ENCODE assay signal across 8 mouse cellular contexts in genomic region chr9:119401351-119401750, GRCm38 (mm10). TPM values are rescaled to one million over a fixed set of nuclear protein-coding genes. Genes with fewer than 3 reads are reported as not detected.
DNase-seq lines count a peak whose midpoint lies in the region; ATAC-seq lines count a peak whose summit lies in the region.

No protein-coding gene starts in this region.

- H3K27ac ChIP-seq in kidney, embryonic 16.5 days (ENCODE audit: low read length) = no peak overlapping the region; the same call in 1 of the 2 replicates
- no peak overlapping the region for H3K27ac ChIP-seq in brown adipose tissue, adult 24 weeks (replicated peaks; ENCODE audit: low read depth, low read length)
- H3K27ac ChIP-seq in hindbrain, embryonic 10.5 days = peak overlapping the region; percentile 100
- peak overlapping the region; percentile 98; the same call in 1 of the 2 replicates for H3K27ac ChIP-seq in lung, embryonic 16.5 days (ENCODE audit: low read length)
- peak overlapping the region; percentile 33; the same call in 1 of the 2 replicates for H3K27ac ChIP-seq in stomach, embryonic 15.5 days

- DNase-seq in kidney, postnatal 25 days = no peak
- DNase-seq in hindbrain, embryonic 10.5 days (ENCODE audit: low spot score) = no peak
- no peak for DNase-seq in spleen, postnatal 36 days (ENCODE audit: low spot score in 2 of 2)
- DNase-seq in thymus, postnatal 36 days = no peak

- no peaks in the 10 kb centered on the region for H3K9me3 ChIP-seq in kidney, embryonic 16.5 days (ENCODE audit: low read length)
- no peaks in the 10 kb centered on the region for H3K9me3 ChIP-seq in hindbrain, embryonic 10.5 days
- H3K9me3 ChIP-seq in lung, embryonic 16.5 days (ENCODE audit: control insufficient read depth, low read length) = no peaks in the 10 kb centered on the region
- H3K9me3 ChIP-seq in stomach, embryonic 15.5 days = no peaks in the 10 kb centered on the region

- ATAC-seq in kidney, embryonic 16.5 days (ENCODE audit: low FRiP score, low TSS enrichment) = no peak; the same call in 1 of the 2 replicates
- peak; percentile 8 for ATAC-seq in lung, embryonic 16.5 days (ENCODE audit: low read depth)
- ATAC-seq in stomach, embryonic 15.5 days (ENCODE audit: insufficient read depth, low FRiP score, low read depth) = peak; percentile 6; the same call in 1 of the 2 replicates

- peak overlapping the region; percentile 88 for H3K4me3 ChIP-seq in kidney, embryonic 16.5 days (ENCODE audit: low read length)
- H3K4me3 ChIP-seq in brown adipose tissue, adult 24 weeks (ENCODE audit: insufficient read depth, low read depth, low read length) = peak overlapping the region; percentile 62
- peak overlapping the region; percentile 93 for H3K4me3 ChIP-seq in hindbrain, embryonic 10.5 days
- H3K4me3 ChIP-seq in lung, embryonic 16.5 days (ENCODE audit: low read length) = peak overlapping the region; percentile 91
- peak overlapping the region; percentile 87 for H3K4me3 ChIP-seq in stomach, embryonic 15.5 days (replicated peaks)

- no peaks in the 10 kb centered on the region for H3K36me3 ChIP-seq in kidney, embryonic 16.5 days (ENCODE audit: insufficient read depth, low read length)
- H3K36me3 ChIP-seq in hindbrain, embryonic 10.5 days = peaks cover 14% of the 10 kb centered on the region
- no peaks in the 10 kb centered on the region for H3K36me3 ChIP-seq in lung, embryonic 16.5 days (ENCODE audit: control insufficient read depth, insufficient read depth, low read length)
- H3K36me3 ChIP-seq in stomach, embryonic 15.5 days = no peaks in the 10 kb centered on the region

- 2% methylated on average over 7 of the region's 7 CpGs for WGBS in kidney, embryonic 16.5 days
- WGBS in hindbrain, embryonic 10.5 days = 8% methylated on average over 7 of the region's 7 CpGs
- under 1% methylated on average over 7 of the region's 7 CpGs for WGBS in lung, embryonic 16.5 days
- 3% methylated on average over 7 of the region's 7 CpGs for WGBS in stomach, embryonic 15.5 days

- peak overlapping the region; percentile 96 for H3K4me2 ChIP-seq in kidney, embryonic 16.5 days (replicated peaks; ENCODE audit: low read depth, low read length)
- peak overlapping the region; percentile 99 for H3K4me2 ChIP-seq in lung, embryonic 16.5 days (ENCODE audit: low read depth, low read length)
- peak overlapping the region; percentile 98 for H3K4me2 ChIP-seq in stomach, embryonic 15.5 days

- no peaks in the 10 kb centered on the region for H3K27me3 ChIP-seq in kidney, embryonic 16.5 days (ENCODE audit: insufficient read depth, low read length)
- no peaks in the 10 kb centered on the region for H3K27me3 ChIP-seq in hindbrain, embryonic 10.5 days (ENCODE audit: insufficient read depth, poor library complexity, severe bottlenecking)
- H3K27me3 ChIP-seq in lung, embryonic 16.5 days (ENCODE audit: control insufficient read depth, insufficient read depth, low read depth, low read length) = no peaks in the 10 kb centered on the region
- no peaks in the 10 kb centered on the region for H3K27me3 ChIP-seq in stomach, embryonic 15.5 days (replicated peaks)

- H3K9ac ChIP-seq in kidney, embryonic 16.5 days (replicated peaks; ENCODE audit: low read length) = peak overlapping the region; percentile 58
- peak overlapping the region; percentile 59 for H3K9ac ChIP-seq in lung, embryonic 16.5 days (ENCODE audit: low read length)
- H3K9ac ChIP-seq in stomach, embryonic 15.5 days = no peak overlapping the region

- peaks cover 25% of the 10 kb centered on the region for H3K4me1 ChIP-seq in kidney, embryonic 16.5 days (ENCODE audit: insufficient read depth, low read length)
- H3K4me1 ChIP-seq in brown adipose tissue, adult 24 weeks (ENCODE audit: control insufficient read depth, insufficient read depth, insufficient read length, low read length) = no peaks in the 10 kb centered on the region; the same call in 1 of the 2 replicates
- H3K4me1 ChIP-seq in hindbrain, embryonic 10.5 days (replicated peaks) = peaks cover 44% of the 10 kb centered on the region
- H3K4me1 ChIP-seq in lung, embryonic 16.5 days (replicated peaks; ENCODE audit: control insufficient read depth, insufficient read depth, low read length) = peaks cover 17% of the 10 kb centered on the region
- H3K4me1 ChIP-seq in stomach, embryonic 15.5 days = peaks cover 15% of the 10 kb centered on the region

RNA-seq across cellular contexts. Expression of gene Acvr2b, which starts 0.6 kb away (rescaled TPM):
- polyA plus RNA-seq in kidney, embryonic 16.5 days (2015; fragmentation: Nextera tagmentation; extraction: Ambion mirVana) = 18.7 and 23.6 TPM in 2 replicates
- polyA plus RNA-seq in brown adipose tissue, adult 24 weeks (2012; ENCODE audit: insufficient read depth, insufficient read length, missing spikeins) = 1.8 and 5.3 TPM in 2 replicates
- polyA plus RNA-seq in hindbrain, embryonic 10.5 days (2016; fragmentation: Nextera tagmentation; extraction: Ambion mirVana) = 74.3 and 80.3 TPM in 2 replicates
- 7.1 and 10.8 TPM in 2 replicates for polyA plus RNA-seq in lung, embryonic 16.5 days (2015; fragmentation: Nextera tagmentation; extraction: Ambion mirVana)
- polyA plus RNA-seq in stomach, embryonic 15.5 days (2015; fragmentation: Nextera tagmentation; extraction: Ambion mirVana) = 19.3 and 20.3 TPM in 2 replicates

RNA-seq across cellular contexts. Expression of gene Slc22a14, which starts 36.0 kb away (rescaled TPM):
- 0.08 and 0.12 TPM in 2 replicates for polyA plus RNA-seq in kidney, embryonic 16.5 days (2015; fragmentation: Nextera tagmentation; extraction: Ambion mirVana)
- polyA plus RNA-seq in brown adipose tissue, adult 24 weeks (2012; ENCODE audit: insufficient read depth, insufficient read length, missing spikeins) = not detected in 2 replicates
- polyA plus RNA-seq in hindbrain, embryonic 10.5 days (2016; fragmentation: Nextera tagmentation; extraction: Ambion mirVana) = 0.10 TPM in 1 of 2 replicates, not detected in the other
- polyA plus RNA-seq in lung, embryonic 16.5 days (2015; fragmentation: Nextera tagmentation; extraction: Ambion mirVana) = 0.06 and 0.13 TPM in 2 replicates
- 0.08 TPM in 1 of 2 replicates, not detected in the other for polyA plus RNA-seq in stomach, embryonic 15.5 days (2015; fragmentation: Nextera tagmentation; extraction: Ambion mirVana)

RNA-seq across cellular contexts. Expression of gene Exog, which starts 43.4 kb away (rescaled TPM):
- polyA plus RNA-seq in kidney, embryonic 16.5 days (2015; fragmentation: Nextera tagmentation; extraction: Ambion mirVana) = 24.8 and 27.9 TPM in 2 replicates
- 2.1 and 2.7 TPM in 2 replicates for polyA plus RNA-seq in brown adipose tissue, adult 24 weeks (2012; ENCODE audit: insufficient read depth, insufficient read length, missing spikeins)
- 37.2 and 39.4 TPM in 2 replicates for polyA plus RNA-seq in hindbrain, embryonic 10.5 days (2016; fragmentation: Nextera tagmentation; extraction: Ambion mirVana)
- 23.5 and 27.3 TPM in 2 replicates for polyA plus RNA-seq in lung, embryonic 16.5 days (2015; fragmentation: Nextera tagmentation; extraction: Ambion mirVana)
- 21.1 and 21.4 TPM in 2 replicates for polyA plus RNA-seq in stomach, embryonic 15.5 days (2015; fragmentation: Nextera tagmentation; extraction: Ambion mirVana)

RNA-seq across cellular contexts. Expression of gene Xylb, which starts 44.2 kb away (rescaled TPM):
- polyA plus RNA-seq in kidney, embryonic 16.5 days (2015; fragmentation: Nextera tagmentation; extraction: Ambion mirVana) = 34.7 and 35.8 TPM in 2 replicates
- polyA plus RNA-seq in brown adipose tissue, adult 24 weeks (2012; ENCODE audit: insufficient read depth, insufficient read length, missing spikeins) = 1.2 and 1.7 TPM in 2 replicates
- polyA plus RNA-seq in hindbrain, embryonic 10.5 days (2016; fragmentation: Nextera tagmentation; extraction: Ambion mirVana) = 6.6 and 7.0 TPM in 2 replicates
- polyA plus RNA-seq in lung, embryonic 16.5 days (2015; fragmentation: Nextera tagmentation; extraction: Ambion mirVana) = 5.1 and 5.2 TPM in 2 replicates
- 6.0 and 8.9 TPM in 2 replicates for polyA plus RNA-seq in stomach, embryonic 15.5 days (2015; fragmentation: Nextera tagmentation; extraction: Ambion mirVana)

Comparison
In these comparisons a context has a peak if more than half of its experiments do, and no peak if none do; other contexts are left out.
1. H3K27ac ChIP-seq: peak in hindbrain, embryonic 10.5 days (single experiment), lung, embryonic 16.5 days (single experiment) and stomach, embryonic 15.5 days (single experiment); none in kidney, embryonic 16.5 days (single experiment) and brown adipose tissue, adult 24 weeks (single experiment).
2. Peak in every context shown above with its lines, with median percentiles within 50 percentile points of each other: H3K4me2 ChIP-seq and H3K4me3 ChIP-seq.